Mouse (Mus musculus) liver, embryonic 12.5 days (tissue): ENCODE results near the gene Draxin. TPM values are rescaled to one million over a fixed set of nuclear protein-coding genes. Genes with fewer than 3 reads are reported as not detected.

ENCODE experiments used
- microRNA-seq: library from miRNA; unstranded; fragments of <30 nt; microRNA quantifications from one replicate; pipeline ENCODE4, GENCODE M21; 2017
- polyA plus RNA-seq: library from polyadenylated mRNA; unstranded; fragments of >200 nt; fragmentation: Nextera tagmentation; extraction: Ambion mirVana; gene quantifications from 2 replicates; pipeline ENCODE4 v1.2.1, GENCODE M21; 2016

Gene Draxin
- polyA plus RNA-seq, 1 experiment from 2014 or later: 0.08 TPM

Small RNAs within 50 kb of the gene (microRNA-seq; reads per million reads assigned to microRNA genes)
- gene Mir7022: not detected

Other genes starting within 250 kb of the Draxin start
- gene Mfn2, start 226.0 kb downstream of the Draxin start, polyA plus RNA-seq: 25.4 and 27.1 TPM in 2 replicates
- gene Plod1, start 193.9 kb downstream of the Draxin start, polyA plus RNA-seq: 26.4 TPM in 2 replicates
- 19.1 and 21.0 TPM in 2 replicates for gene 2510039O18Rik, start 189.8 kb downstream of the Draxin start, polyA plus RNA-seq
- not detected in 2 replicates for gene Nppb, start 144.9 kb downstream of the Draxin start, polyA plus RNA-seq
- 1.3 and 2.0 TPM in 2 replicates for gene Nppa, start 130.0 kb downstream of the Draxin start, polyA plus RNA-seq
- 2.1 and 2.4 TPM in 2 replicates for gene Clcn6, start 91.9 kb downstream of the Draxin start, polyA plus RNA-seq
- gene Mthfr, start 91.6 kb downstream of the Draxin start, polyA plus RNA-seq: 14.0 and 14.7 TPM in 2 replicates
- gene Agtrap, start 42.7 kb downstream of the Draxin start, polyA plus RNA-seq: 12.3 and 12.5 TPM in 2 replicates
- gene Mad2l2, start 314 bp downstream of the Draxin start, polyA plus RNA-seq: 24.2 and 25.5 TPM in 2 replicates
- 20.5 and 28.7 TPM in 2 replicates for gene Fbxo6, start 21.4 kb upstream of the Draxin start, polyA plus RNA-seq
- 1.6 and 1.7 TPM in 2 replicates for gene Fbxo44, start 29.8 kb upstream of the Draxin start, polyA plus RNA-seq
- 0.43 and 0.50 TPM in 2 replicates for gene Fbxo2, start 29.9 kb upstream of the Draxin start, polyA plus RNA-seq
- gene Disp3, start 157.3 kb upstream of the Draxin start, polyA plus RNA-seq: 0.07 and 0.11 TPM in 2 replicates